Mouse (Mus musculus) liver, postnatal 0 days (tissue): ENCODE measurements at regions not wholly inside any gene's neighbourhood (a gene's known extent, or its start where the extent isn't known, plus 50 kb on each side); places are given as distances from the start of the nearest gene placed in this dataset.

Experiments
- CTCF ChIP-seq: sonication (generic); IDR thresholded peaks from 2 replicates; pipeline ENCODE4 v1.5.1; 2016; ENCODE audit warnings: antibody characterized with exemption, low read depth
- EP300 ChIP-seq: IDR thresholded peaks from 2 replicates; pipeline ENCODE4 v1.6.1; 2016; ENCODE audit warnings: antibody characterized with exemption, low read depth, mild to moderate bottlenecking

- no peak for TF ChIP-seq CTCF
- TF ChIP-seq EP300: no peak
Measured at GRCm38 (mm10) chr15:61860759-61861158, 937.9 kb upstream of the A1bg start.
